Comparison of ENCODE assay signal across 13 mouse cellular contexts in genomic region chr17:71490666-71491331, GRCm38 (mm10). TPM values are rescaled to one million over a fixed set of nuclear protein-coding genes. Genes with fewer than 3 reads are reported as not detected.
DNase-seq lines count a peak whose midpoint lies in the region; ATAC-seq and TF ChIP-seq lines count a peak whose summit lies in the region.
"Had no signal": no experiment of that assay in that cellular context is flagged by ENCODE, and none has a peak within 500 bp of the region (broad histone marks: within the 10 kb centered on the region; RNA-seq: fewer than 3 reads in every experiment).

No protein-coding gene starts in this region.

- TF ChIP-seq CTCF in thymus, adult 2 months (IDR thresholded peaks at IDR 0.05; ENCODE audit: borderline replicate concordance, control insufficient read depth, extremely low read depth, insufficient read depth, low read length, poor library complexity), result no peak

- no peak for TF ChIP-seq POLR2A in thymus, adult 2 months (IDR thresholded peaks at IDR 0.05; ENCODE audit: control insufficient read depth, extremely low read depth, insufficient read depth, low read length, poor library complexity)

- 0 out of 2 replicates have a peak overlapping the region, but pooled peaks have one; percentile 32 for H3K27ac ChIP-seq in kidney, embryonic 14.5 days (ENCODE audit: low read depth, low read length)
- H3K27ac ChIP-seq in liver, embryonic 12.5 days, result peak overlapping the region; percentile 79
- H3K27ac ChIP-seq in thymus, adult 2 months (ENCODE audit: control insufficient read depth, insufficient read depth, low read length), result peak overlapping the region; percentile 82
- no peak overlapping the region for H3K27ac ChIP-seq in forebrain, embryonic 12.5 days

- no peak overlapping the region for H3K4me2 ChIP-seq in kidney, embryonic 14.5 days (replicated peaks; ENCODE audit: low read depth, low read length)
- peak overlapping the region; percentile 50 for H3K4me2 ChIP-seq in liver, embryonic 12.5 days
- H3K4me2 ChIP-seq in forebrain, embryonic 12.5 days, result no peak overlapping the region

- WGBS in kidney, embryonic 14.5 days, result 72% methylated on average over 9 of the region's 9 CpGs
- WGBS in liver, embryonic 12.5 days (ENCODE audit: insufficient replicate concordance), result 27% methylated on average over 9 of the region's 9 CpGs
- 81% methylated on average over 9 of the region's 9 CpGs for WGBS in thymus, adult 2 months
- WGBS in forebrain, embryonic 12.5 days, result 88% methylated on average over 9 of the region's 9 CpGs

- no peak overlapping the region for H3K4me3 ChIP-seq in kidney, embryonic 14.5 days (ENCODE audit: low read length)
- H3K4me3 ChIP-seq in liver, embryonic 12.5 days, result no peak overlapping the region
- no peak overlapping the region for H3K4me3 ChIP-seq in thymus, adult 2 months (ENCODE audit: control insufficient read depth, insufficient read depth, low read length)
- H3K4me3 ChIP-seq in forebrain, embryonic 12.5 days (replicated peaks), result no peak overlapping the region

- peaks cover 10% of the 10 kb centered on the region for H3K36me3 ChIP-seq in kidney, embryonic 14.5 days (ENCODE audit: control insufficient read depth, insufficient read depth, low read length)
- H3K36me3 ChIP-seq in liver, embryonic 12.5 days, result peaks cover 16% of the 10 kb centered on the region
- no peaks in the 10 kb centered on the region for H3K36me3 ChIP-seq in thymus, adult 2 months (ENCODE audit: control insufficient read depth, insufficient read depth, low read length)
- peaks cover 16% of the 10 kb centered on the region for H3K36me3 ChIP-seq in forebrain, embryonic 12.5 days (replicated peaks)

- no peak overlapping the region for H3K9ac ChIP-seq in kidney, embryonic 14.5 days (ENCODE audit: low read depth, low read length)
- peak overlapping the region; percentile 25; the same call in 1 of the 2 replicates for H3K9ac ChIP-seq in liver, embryonic 12.5 days
- no peak overlapping the region for H3K9ac ChIP-seq in forebrain, embryonic 12.5 days

- H3K27me3 ChIP-seq in kidney, embryonic 14.5 days (ENCODE audit: control insufficient read depth, insufficient read depth, low read length), result no peaks in the 10 kb centered on the region
- H3K27me3 ChIP-seq in liver, embryonic 12.5 days (replicated peaks), result no peaks in the 10 kb centered on the region
- H3K27me3 ChIP-seq in thymus, adult 2 months (ENCODE audit: control insufficient read depth, insufficient read depth, low read length), result no peaks in the 10 kb centered on the region
- no peaks in the 10 kb centered on the region for H3K27me3 ChIP-seq in forebrain, embryonic 12.5 days

- ATAC-seq in kidney, embryonic 14.5 days (ENCODE audit: low FRiP score, low TSS enrichment), result no peak
- peak; percentile 79 for ATAC-seq in liver, embryonic 12.5 days
- no peak for ATAC-seq in forebrain, embryonic 12.5 days (ENCODE audit: low FRiP score)

- no peaks in the 10 kb centered on the region for H3K9me3 ChIP-seq in kidney, embryonic 14.5 days (ENCODE audit: control insufficient read depth, low read length)
- no peaks in the 10 kb centered on the region for H3K9me3 ChIP-seq in liver, embryonic 12.5 days (replicated peaks)
- H3K9me3 ChIP-seq in forebrain, embryonic 12.5 days, result no peaks in the 10 kb centered on the region

- no peak for DNase-seq in kidney, adult 8-10 months
- peak; percentile 82 for DNase-seq in adipocyte (ENCODE audit: low spot score)
- DNase-seq in thymus, adult 2 months, result peak; percentile 37
- DNase-seq in gastrocnemius, adult 18-20 months (ENCODE audit: low spot score), result no peak
- no peak for DNase-seq in embryo, embryonic 10 days (ENCODE audit: low spot score)
- DNase-seq: adrenal gland, postnatal 36 days; cerebellum, postnatal 25 days; gastrocnemius, postnatal 14 days; heart, postnatal 14 days; kidney, adult 18-20 months had no signal

- H3K4me1 ChIP-seq in kidney, embryonic 14.5 days (ENCODE audit: control insufficient read depth, insufficient read depth, low read length), result peaks cover 10% of the 10 kb centered on the region
- H3K4me1 ChIP-seq in liver, embryonic 12.5 days, result peaks cover 43% of the 10 kb centered on the region
- peaks cover 8% of the 10 kb centered on the region; the same call in 1 of the 2 replicates for H3K4me1 ChIP-seq in thymus, adult 2 months (replicated peaks; ENCODE audit: control insufficient read depth, insufficient read depth, low read length)
- no peaks in the 10 kb centered on the region for H3K4me1 ChIP-seq in forebrain, embryonic 12.5 days

RNA-seq across cellular contexts. Expression of gene Smchd1, which starts 15.7 kb away (rescaled TPM):
- 116 and 118 TPM in 2 replicates for polyA plus RNA-seq in kidney, embryonic 14.5 days (2014; fragmentation: Nextera tagmentation; extraction: Ambion mirVana)
- 49.4 and 50.1 TPM in 2 replicates for polyA plus RNA-seq in liver, embryonic 12.5 days (2016; fragmentation: Nextera tagmentation; extraction: Ambion mirVana)
- 23.3 and 25.0 TPM in 2 replicates for polyA plus RNA-seq in thymus, adult 2 months (2012; rRNA removed)
- total RNA-seq in gastrocnemius, adult 18-20 months (2021), result 1 to 10 TPM; 8.6 to 9.9 TPM
- polyA plus RNA-seq in forebrain, embryonic 12.5 days (2016; fragmentation: Nextera tagmentation; extraction: Ambion mirVana), result 82.2 and 89.3 TPM in 2 replicates

RNA-seq across cellular contexts. Expression of gene Gm4707, which starts 31.1 kb away (rescaled TPM):
- polyA plus RNA-seq in kidney, embryonic 14.5 days (2014; fragmentation: Nextera tagmentation; extraction: Ambion mirVana), result 3.8 and 4.8 TPM in 2 replicates
- 1.7 and 2.8 TPM in 2 replicates for polyA plus RNA-seq in liver, embryonic 12.5 days (2016; fragmentation: Nextera tagmentation; extraction: Ambion mirVana)
- 2.7 and 2.9 TPM in 2 replicates for polyA plus RNA-seq in thymus, adult 2 months (2012; rRNA removed)
- total RNA-seq in gastrocnemius, adult 18-20 months (2021), result under 1 TPM; 0.57 to 0.71 TPM
- polyA plus RNA-seq in forebrain, embryonic 12.5 days (2016; fragmentation: Nextera tagmentation; extraction: Ambion mirVana), result 5.3 and 6.3 TPM in 2 replicates

RNA-seq across cellular contexts. Expression of gene Ndc80, which starts 35.9 kb away (rescaled TPM):
- 56.6 and 57.1 TPM in 2 replicates for polyA plus RNA-seq in kidney, embryonic 14.5 days (2014; fragmentation: Nextera tagmentation; extraction: Ambion mirVana)
- 37.7 and 39.0 TPM in 2 replicates for polyA plus RNA-seq in liver, embryonic 12.5 days (2016; fragmentation: Nextera tagmentation; extraction: Ambion mirVana)
- polyA plus RNA-seq in thymus, adult 2 months (2012; rRNA removed), result 3.0 and 3.7 TPM in 2 replicates
- under 1 TPM in 1 of 2 experiments, not detected in 1; 0.14 TPM for total RNA-seq in gastrocnemius, adult 18-20 months (2021)
- 55.6 and 62.5 TPM in 2 replicates for polyA plus RNA-seq in forebrain, embryonic 12.5 days (2016; fragmentation: Nextera tagmentation; extraction: Ambion mirVana)

Comparison
In these comparisons a context has a peak if more than half of its experiments do, and no peak if none do; other contexts are left out.
1. DNase-seq: peak in adipocyte (single experiment) and thymus, adult 2 months (single experiment); none in kidney, adult 8-10 months (0 of 2), gastrocnemius, adult 18-20 months (single experiment) and embryo, embryonic 10 days (single experiment).